Mouse (Mus musculus): ENCODE results near the gene Fxyd2. TPM values are rescaled to one million over a fixed set of nuclear protein-coding genes. Genes with fewer than 3 reads are reported as not detected.

The Fxyd2 gene
- polyA plus RNA-seq, 1 experiment: 220 TPM

GRCm38 (mm10) chr9:45383883-45384282 is 15.6 kb upstream of the Fxyd2 start:
- Histone ChIP-seq H3K4me1 (replicated peaks; ENCODE audit: control insufficient read depth, insufficient read depth, low read length) (no peaks in the 10 kb centered on the region), H3K4me3 (ENCODE audit: control insufficient read depth, insufficient read depth, low read length) (no peak overlapping the region), H3K27ac (ENCODE audit: control insufficient read depth, insufficient read depth, low read length) (no peak overlapping the region), H3K27me3 (ENCODE audit: control insufficient read depth, insufficient read depth, low read length) (no peaks in the 10 kb centered on the region), H3K36me3 (ENCODE audit: control insufficient read depth, insufficient read depth, low read length) (no peaks in the 10 kb centered on the region)
- 94% methylated on average over 6 of the region's 6 CpGs for WGBS
- TF ChIP-seq POLR2A (IDR thresholded peaks at IDR 0.05; ENCODE audit: control insufficient read depth, extremely low read depth, insufficient read depth, low read length, poor library complexity) (no peak), CTCF (IDR thresholded peaks at IDR 0.05; ENCODE audit: borderline replicate concordance, control insufficient read depth, extremely low read depth, insufficient read depth, low read length, poor library complexity) (no peak)
- no peak for DNase-seq

- no peak for TF ChIP-seq CTCF (IDR thresholded peaks at IDR 0.05; ENCODE audit: borderline replicate concordance, control insufficient read depth, extremely low read depth, insufficient read depth, low read length, poor library complexity)
- TF ChIP-seq POLR2A (IDR thresholded peaks at IDR 0.05; ENCODE audit: control insufficient read depth, extremely low read depth, insufficient read depth, low read length, poor library complexity): no peak
- Histone ChIP-seq H3K4me3 (ENCODE audit: control insufficient read depth, insufficient read depth, low read length) (no peak overlapping the region), H3K27ac (ENCODE audit: control insufficient read depth, insufficient read depth, low read length) (no peak overlapping the region), H3K36me3 (ENCODE audit: control insufficient read depth, insufficient read depth, low read length) (no peaks in the 10 kb centered on the region), H3K4me1 (replicated peaks; ENCODE audit: control insufficient read depth, insufficient read depth, low read length) (no peaks in the 10 kb centered on the region), H3K27me3 (ENCODE audit: control insufficient read depth, insufficient read depth, low read length) (no peaks in the 10 kb centered on the region)
- no peak for DNase-seq
- WGBS: 20% methylated on average over 5 of the region's 5 CpGs
These were observed 12.8 kb upstream of the Fxyd2 start for GRCm38 (mm10) chr9:45386698-45387097.

DNA sequence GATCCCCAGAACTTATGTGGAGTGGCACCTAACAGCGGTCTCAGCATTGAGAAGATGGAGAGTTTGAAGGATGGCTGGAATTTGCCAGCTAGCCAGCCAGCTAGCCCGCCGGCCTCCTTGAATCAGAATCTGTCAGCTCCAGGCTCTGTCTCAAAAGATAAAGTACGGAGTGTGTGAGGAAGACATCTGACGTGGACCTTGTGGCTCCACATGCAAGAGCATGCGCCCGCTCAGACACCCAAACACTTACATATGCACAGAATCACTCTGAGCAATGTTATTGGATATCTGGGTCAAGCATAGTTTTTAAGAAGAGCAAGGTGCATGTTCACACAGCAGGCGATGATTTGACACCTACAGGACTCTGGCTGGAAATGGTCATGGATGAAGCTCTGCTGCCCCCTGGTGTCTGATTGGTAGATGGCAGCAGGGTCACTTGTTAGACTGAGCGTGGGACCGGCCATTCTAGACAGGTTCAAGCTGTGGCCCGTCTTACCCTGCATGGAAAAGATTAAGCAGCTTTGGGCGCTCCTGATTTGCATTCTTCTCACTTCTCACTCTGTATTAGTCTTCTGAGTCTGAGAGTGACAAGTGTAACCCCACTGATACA is 11.0 kb upstream of the Fxyd2 start:
- no peaks in the 10 kb centered on the region for H3K27me3 ChIP-seq (ENCODE audit: control insufficient read depth, insufficient read depth, low read length)
- 54% methylated on average over 12 of the region's 12 CpGs for WGBS
- no peak overlapping the region for H3K4me3 ChIP-seq (ENCODE audit: control insufficient read depth, insufficient read depth, low read length)
- DNase-seq: peak; percentile 88
- TF ChIP-seq POLR2A (IDR thresholded peaks at IDR 0.05; ENCODE audit: control insufficient read depth, extremely low read depth, insufficient read depth, low read length, poor library complexity) (no peak), CTCF (IDR thresholded peaks at IDR 0.05; ENCODE audit: borderline replicate concordance, control insufficient read depth, extremely low read depth, insufficient read depth, low read length, poor library complexity) (peak; percentile 66; the same call in 1 of the 2 replicates)
- no peak overlapping the region for H3K27ac ChIP-seq (ENCODE audit: control insufficient read depth, insufficient read depth, low read length)
- no peaks in the 10 kb centered on the region for H3K36me3 ChIP-seq (ENCODE audit: control insufficient read depth, insufficient read depth, low read length)
- no peaks in the 10 kb centered on the region for H3K4me1 ChIP-seq (replicated peaks; ENCODE audit: control insufficient read depth, insufficient read depth, low read length)

DNA sequence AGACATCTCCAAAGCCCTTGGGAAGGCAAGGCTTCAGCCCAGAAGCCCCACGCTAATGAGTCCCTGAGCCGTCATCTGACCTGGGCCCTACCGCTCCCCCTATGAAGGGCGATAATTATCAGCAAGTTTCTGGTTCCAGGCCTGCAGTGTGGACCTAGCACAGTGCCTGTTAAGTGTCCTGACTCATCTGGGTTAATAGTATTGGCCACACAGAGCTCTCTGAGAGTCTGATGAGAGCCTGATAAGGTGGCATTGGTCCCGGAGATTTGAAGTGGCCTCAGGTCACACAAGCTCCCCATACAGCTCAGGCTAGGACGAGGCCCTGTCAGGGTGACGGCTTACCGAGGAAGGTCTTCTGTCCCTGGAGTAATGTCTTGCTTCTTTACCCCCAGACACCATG is 9.9 kb upstream of the Fxyd2 start:
- Histone ChIP-seq H3K27me3 (ENCODE audit: control insufficient read depth, insufficient read depth, low read length) (no peaks in the 10 kb centered on the region), H3K36me3 (ENCODE audit: control insufficient read depth, insufficient read depth, low read length) (no peaks in the 10 kb centered on the region), H3K4me1 (replicated peaks; ENCODE audit: control insufficient read depth, insufficient read depth, low read length) (no peaks in the 10 kb centered on the region), H3K27ac (ENCODE audit: control insufficient read depth, insufficient read depth, low read length) (no peak overlapping the region), H3K4me3 (ENCODE audit: control insufficient read depth, insufficient read depth, low read length) (no peak overlapping the region)
- WGBS: over 99% methylated on average over 8 of the region's 8 CpGs
- DNase-seq: no peak
- TF ChIP-seq CTCF (IDR thresholded peaks at IDR 0.05; ENCODE audit: borderline replicate concordance, control insufficient read depth, extremely low read depth, insufficient read depth, low read length, poor library complexity) (no peak), POLR2A (IDR thresholded peaks at IDR 0.05; ENCODE audit: control insufficient read depth, extremely low read depth, insufficient read depth, low read length, poor library complexity) (no peak)

DNA sequence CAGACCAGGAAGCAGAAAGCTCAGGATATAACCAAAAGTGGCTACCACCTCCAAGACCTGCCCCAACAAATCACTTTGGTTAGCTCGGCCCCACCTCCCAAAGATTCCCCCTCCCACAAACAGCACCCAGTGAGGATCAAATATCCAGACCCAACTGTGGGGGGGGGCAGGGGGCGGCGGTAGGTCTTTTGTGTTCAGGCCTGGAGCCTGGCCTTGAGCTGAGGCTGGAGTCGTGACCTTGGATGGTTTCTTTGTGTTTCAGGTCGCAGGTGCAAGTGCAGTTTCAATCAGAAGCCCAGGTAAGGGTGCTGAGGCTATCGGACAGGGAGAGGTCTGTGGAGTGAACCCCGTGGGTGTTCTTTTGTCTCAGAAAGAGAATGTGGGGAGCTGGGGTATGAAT is 8.2 kb upstream of the Fxyd2 start:
- no peak overlapping the region for H3K4me3 ChIP-seq (ENCODE audit: control insufficient read depth, insufficient read depth, low read length)
- no peaks in the 10 kb centered on the region for H3K36me3 ChIP-seq (ENCODE audit: control insufficient read depth, insufficient read depth, low read length)
- H3K4me1 ChIP-seq (replicated peaks; ENCODE audit: control insufficient read depth, insufficient read depth, low read length): no peaks in the 10 kb centered on the region
- H3K27me3 ChIP-seq (ENCODE audit: control insufficient read depth, insufficient read depth, low read length): no peaks in the 10 kb centered on the region
- no peak for DNase-seq
- TF ChIP-seq POLR2A (IDR thresholded peaks at IDR 0.05; ENCODE audit: control insufficient read depth, extremely low read depth, insufficient read depth, low read length, poor library complexity): no peak
- no peak for TF ChIP-seq CTCF (IDR thresholded peaks at IDR 0.05; ENCODE audit: borderline replicate concordance, control insufficient read depth, extremely low read depth, insufficient read depth, low read length, poor library complexity)
- WGBS: 92% methylated on average over 7 of the region's 7 CpGs
- H3K27ac ChIP-seq (ENCODE audit: control insufficient read depth, insufficient read depth, low read length): no peak overlapping the region

DNA sequence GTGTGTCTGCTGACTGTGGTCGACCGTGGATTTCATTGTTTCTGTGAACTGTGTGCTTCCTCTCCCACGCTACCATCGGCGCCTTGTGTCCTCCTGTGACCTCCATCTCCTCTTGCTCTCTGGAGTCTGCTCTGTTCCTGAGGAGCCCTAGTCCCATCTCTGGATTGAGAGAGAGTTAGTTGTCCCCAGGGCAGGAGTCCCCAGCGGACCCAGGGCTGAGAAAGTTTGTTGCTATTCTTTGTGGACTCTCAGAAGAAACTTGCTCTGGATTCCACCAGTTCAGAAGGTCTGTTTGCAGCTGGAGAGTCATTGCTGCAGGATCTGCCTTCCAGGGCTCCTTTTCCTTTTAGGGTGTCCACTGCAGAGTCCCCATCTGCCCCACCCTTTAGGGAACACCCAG is 4.3 kb upstream of the Fxyd2 start:
- no peaks in the 10 kb centered on the region for H3K27me3 ChIP-seq (ENCODE audit: control insufficient read depth, insufficient read depth, low read length)
- 89% methylated on average over 6 of the region's 6 CpGs for WGBS
- DNase-seq: no peak
- no peaks in the 10 kb centered on the region for H3K36me3 ChIP-seq (ENCODE audit: control insufficient read depth, insufficient read depth, low read length)
- no peak for TF ChIP-seq CTCF (IDR thresholded peaks at IDR 0.05; ENCODE audit: borderline replicate concordance, control insufficient read depth, extremely low read depth, insufficient read depth, low read length, poor library complexity)
- no peak overlapping the region for H3K27ac ChIP-seq (ENCODE audit: control insufficient read depth, insufficient read depth, low read length)
- no peaks in the 10 kb centered on the region for H3K4me1 ChIP-seq (replicated peaks; ENCODE audit: control insufficient read depth, insufficient read depth, low read length)
- no peak overlapping the region for H3K4me3 ChIP-seq (ENCODE audit: control insufficient read depth, insufficient read depth, low read length)

DNA sequence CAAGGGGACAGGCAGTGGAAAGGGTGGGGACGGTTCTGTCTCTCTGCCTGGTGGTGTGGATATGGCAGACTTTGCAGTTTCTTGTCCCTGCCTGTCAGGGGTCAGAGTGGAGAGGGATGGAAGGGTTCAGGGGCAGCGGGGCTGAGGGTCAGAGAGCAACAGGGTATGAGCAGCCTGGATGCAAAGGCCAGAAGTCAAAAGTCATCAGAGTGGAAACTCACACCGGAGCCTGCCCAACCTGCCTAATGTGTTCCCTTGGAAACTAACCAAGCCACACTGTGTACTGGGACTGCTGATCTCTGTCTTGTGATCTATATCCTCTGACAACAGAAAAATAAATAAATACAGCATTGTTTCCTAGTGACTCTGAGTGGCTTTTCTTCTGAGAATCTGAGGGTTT is 3.7 kb upstream of the Fxyd2 start:
- no peaks in the 10 kb centered on the region for H3K27me3 ChIP-seq (ENCODE audit: control insufficient read depth, insufficient read depth, low read length)
- H3K36me3 ChIP-seq (ENCODE audit: control insufficient read depth, insufficient read depth, low read length): no peaks in the 10 kb centered on the region
- no peaks in the 10 kb centered on the region for H3K4me1 ChIP-seq (replicated peaks; ENCODE audit: control insufficient read depth, insufficient read depth, low read length)
- WGBS: 82% methylated on average over 3 of the region's 3 CpGs
- no peak overlapping the region for H3K4me3 ChIP-seq (ENCODE audit: control insufficient read depth, insufficient read depth, low read length)
- no peak for DNase-seq
- TF ChIP-seq CTCF (IDR thresholded peaks at IDR 0.05; ENCODE audit: borderline replicate concordance, control insufficient read depth, extremely low read depth, insufficient read depth, low read length, poor library complexity) (no peak), POLR2A (IDR thresholded peaks at IDR 0.05; ENCODE audit: control insufficient read depth, extremely low read depth, insufficient read depth, low read length, poor library complexity) (no peak)
- no peak overlapping the region for H3K27ac ChIP-seq (ENCODE audit: control insufficient read depth, insufficient read depth, low read length)
